Mouse (Mus musculus) forebrain, embryonic 10.5 days (tissue): ENCODE measurements around the gene Serpinb5. TPM values are rescaled to one million over a fixed set of nuclear protein-coding genes. Genes with fewer than 3 reads are reported as not detected.
"Not testable (repeated sequence)": the region's sequence is repeated elsewhere in the genome, so short reads cannot be mapped to it uniquely, and the experiment has no call there.

Experiments used
- DNase-seq: peaks from one replicate; pipeline ENCODE4 v3.0.0-alpha.2; 2017; ENCODE audit warnings: low spot score; ENCODE audit errors: extremely low spot score
- H3K27ac ChIP-seq: fragments of 300-500 bp; sonication (generic); 2 replicates; pipeline ENCODE4 v1.5.1; 2016; ENCODE audit warnings: mild to moderate bottlenecking
- H3K27me3 ChIP-seq: fragments of 300-500 bp; sonication (generic); 2 replicates; pipeline ENCODE4 v1.6.1; 2016; ENCODE audit warnings: mild to moderate bottlenecking; ENCODE audit not compliant: poor library complexity, severe bottlenecking
- H3K36me3 ChIP-seq: fragments of 300-500 bp; sonication (generic); replicated peaks from 2 replicates; pipeline ENCODE4 v1.6.1; 2016; ENCODE audit warnings: mild to moderate bottlenecking, moderate library complexity
- H3K4me1 ChIP-seq: fragments of 300-500 bp; sonication (generic); 2 replicates; pipeline ENCODE4 v1.6.1; 2016
- H3K4me3 ChIP-seq: fragments of 300-500 bp; sonication (generic); 2 replicates; pipeline ENCODE4 v1.5.1; 2016; ENCODE audit warnings: mild to moderate bottlenecking, moderate library complexity
- H3K9me3 ChIP-seq: fragments of 300-500 bp; sonication (generic); 2 replicates; pipeline ENCODE4 v1.6.1; 2016; ENCODE audit warnings: mild to moderate bottlenecking, moderate library complexity
- WGBS: fragments of 180-500 bp; shearing (Covaris S2); methylation state at CpG from one replicate; pipeline ENCODE4 v1.1.7; 2016; 5-methylcytosine and 5-hydroxymethylcytosine counted together
- polyA plus RNA-seq: library from polyadenylated mRNA; unstranded; fragments of >200 nt; fragmentation: Nextera tagmentation; extraction: Ambion mirVana; gene quantifications from 2 replicates; pipeline ENCODE4 v1.2.1, GENCODE M21; 2016

Serpinb5 gene
- polyA plus RNA-seq, 1 experiment from 2014 or later, result not detected

DNA sequence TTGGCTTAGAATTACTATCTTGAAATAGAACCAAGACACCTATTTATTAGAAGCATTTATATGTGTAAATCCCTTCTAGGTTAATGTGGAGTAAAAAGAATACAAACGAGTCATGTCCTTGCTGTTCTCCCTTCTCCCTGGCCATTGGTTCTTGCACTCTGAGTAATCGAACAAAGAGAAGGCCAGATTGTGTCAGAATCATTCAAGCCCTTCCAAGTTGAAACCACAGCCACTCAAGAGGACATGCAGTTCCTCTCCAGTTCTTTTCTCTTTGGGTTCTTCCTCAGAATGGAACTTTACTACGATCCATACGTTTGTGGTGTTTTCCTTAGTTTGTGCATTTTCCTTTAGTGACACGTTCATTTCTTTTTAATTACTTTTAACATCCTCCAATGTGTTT lies 22.4 kb downstream of the Serpinb5 start:
- H3K36me3 ChIP-seq, result no peaks in the 10 kb centered on the region
- DNase-seq, result no peak

DNA sequence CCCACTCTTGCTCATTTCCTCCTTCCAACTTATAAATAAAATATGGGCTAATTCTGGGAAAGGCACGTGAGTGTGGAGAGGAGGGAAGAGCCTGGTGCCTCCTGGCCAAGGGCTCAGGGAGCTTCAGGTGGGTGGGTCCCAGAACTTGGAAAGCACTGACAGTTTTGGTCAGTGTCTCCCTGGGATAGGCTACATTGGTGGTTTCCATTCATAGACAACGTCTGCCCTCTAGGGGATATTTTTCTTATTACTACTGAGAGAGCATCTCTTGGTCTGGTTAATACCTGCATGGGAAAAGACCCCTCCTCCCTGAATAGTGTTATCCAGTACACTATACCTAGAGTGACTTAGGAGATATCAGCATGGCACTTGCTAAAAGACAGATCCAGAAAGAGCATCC lies 22.8 kb downstream of the Serpinb5 start:
- no peak overlapping the region for H3K4me3 ChIP-seq
- H3K9me3 ChIP-seq, result no peaks in the 10 kb centered on the region
- H3K27ac ChIP-seq, result no peak overlapping the region
- H3K36me3 ChIP-seq, result no peaks in the 10 kb centered on the region
- DNase-seq, result no peak
- H3K4me1 ChIP-seq, result no peaks in the 10 kb centered on the region
- no peaks in the 10 kb centered on the region for H3K27me3 ChIP-seq
- 9% methylated on average over 2 of the region's 2 CpGs for WGBS

More for the DNA sequence above, 22.4 kb downstream of the Serpinb5 start:
- Histone ChIP-seq H3K4me3 (no peak overlapping the region), H3K4me1 (no peaks in the 10 kb centered on the region), H3K27me3 (no peaks in the 10 kb centered on the region), H3K9me3 (no peaks in the 10 kb centered on the region), H3K27ac (no peak overlapping the region)
- WGBS, result 81% methylated on average over 5 of the region's 5 CpGs

DNA sequence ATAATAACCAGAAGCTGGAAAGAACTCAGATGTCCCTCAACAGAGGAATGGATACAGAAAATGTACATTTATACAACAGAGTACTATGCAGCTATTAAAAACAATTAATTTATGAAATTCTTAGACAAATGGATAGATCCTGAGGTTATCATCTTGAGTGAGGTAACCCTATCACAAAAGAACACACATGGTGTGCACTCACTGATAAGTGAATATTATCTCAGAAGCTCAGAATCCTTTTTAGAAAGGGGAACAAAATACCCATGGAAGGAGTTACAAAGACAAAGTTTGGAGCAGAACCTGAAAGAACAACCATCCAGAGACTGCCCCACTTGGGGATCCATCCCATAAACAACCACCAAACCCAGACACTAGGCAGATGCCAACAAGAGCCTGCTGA lies 34.2 kb downstream of the Serpinb5 start:
- H3K36me3 ChIP-seq, DNase-seq, H3K4me1 ChIP-seq, H3K27me3 ChIP-seq, H3K9me3 ChIP-seq, H3K4me3 ChIP-seq, H3K27ac ChIP-seq: not testable (repeated sequence)

DNA sequence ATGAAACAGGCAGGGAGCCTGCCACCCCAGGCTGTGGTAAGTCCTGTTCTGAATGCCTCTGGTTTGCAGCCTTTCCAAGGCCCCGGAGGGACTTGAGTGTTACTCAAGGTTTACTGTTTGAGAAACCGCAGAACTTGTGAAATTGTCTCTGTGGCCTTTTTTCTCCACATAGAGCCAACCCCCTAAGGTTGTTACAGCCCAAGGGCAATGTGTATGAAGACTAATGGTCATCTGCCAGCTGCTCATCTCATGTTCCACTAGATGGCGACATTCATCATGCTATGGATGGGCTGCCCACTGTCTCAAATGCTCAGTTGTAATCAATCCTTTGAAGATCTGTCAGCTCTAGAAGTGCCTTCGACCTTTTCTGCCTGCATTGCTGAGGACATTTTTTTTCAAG lies 40.4 kb downstream of the Serpinb5 start:
- H3K27ac ChIP-seq, result no peak overlapping the region
- no peaks in the 10 kb centered on the region for H3K36me3 ChIP-seq
- no peaks in the 10 kb centered on the region for H3K4me1 ChIP-seq
- H3K4me3 ChIP-seq, result no peak overlapping the region
- 41% methylated on average over 4 of the region's 4 CpGs for WGBS
- H3K27me3 ChIP-seq, result no peaks in the 10 kb centered on the region
- DNase-seq, result no peak
- no peaks in the 10 kb centered on the region for H3K9me3 ChIP-seq

DNA sequence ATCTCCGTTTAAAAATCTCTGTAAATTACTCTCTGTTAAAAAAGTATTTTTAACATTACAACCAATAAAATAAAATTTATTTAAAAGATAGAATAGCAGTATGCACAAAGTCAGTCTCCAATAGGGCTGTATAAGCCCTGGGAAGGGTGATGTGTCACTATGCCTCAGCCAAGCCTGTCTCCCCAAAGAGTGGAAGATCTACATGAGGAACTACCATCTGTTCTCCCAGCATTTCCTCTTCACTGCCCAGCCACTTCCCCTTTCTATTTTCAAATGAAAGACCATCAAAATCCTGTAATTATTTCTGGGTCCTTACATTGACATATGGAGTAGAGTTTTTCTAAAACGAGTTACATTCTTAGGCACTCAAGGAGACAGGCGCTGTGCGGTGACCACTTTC lies 71.0 kb downstream of the Serpinb5 start:
- no peak overlapping the region for H3K27ac ChIP-seq
- WGBS, result 86% methylated on average over 4 of the region's 4 CpGs
- H3K9me3 ChIP-seq, result no peaks in the 10 kb centered on the region
- no peaks in the 10 kb centered on the region for H3K36me3 ChIP-seq
- H3K4me3 ChIP-seq, result no peak overlapping the region
- no peaks in the 10 kb centered on the region for H3K27me3 ChIP-seq
- no peak for DNase-seq
- no peaks in the 10 kb centered on the region for H3K4me1 ChIP-seq

Other genes with a start within 250 kb of the Serpinb5 start
- gene Bcl2, start 146.9 kb upstream of the Serpinb5 start, polyA plus RNA-seq, result 8.0 and 8.1 TPM in 2 replicates
- gene Kdsr, start 101.4 kb upstream of the Serpinb5 start, polyA plus RNA-seq, result 7.5 and 8.5 TPM in 2 replicates
- 67.8 and 68.3 TPM in 2 replicates for gene Vps4b, start 64.4 kb upstream of the Serpinb5 start, polyA plus RNA-seq
- not detected in 2 replicates for gene Serpinb12, start 73.3 kb downstream of the Serpinb5 start, polyA plus RNA-seq
- not detected in 2 replicates for gene Serpinb13, start 119.8 kb downstream of the Serpinb5 start, polyA plus RNA-seq
- not detected in 2 replicates for gene Serpinb3a, start 191.1 kb downstream of the Serpinb5 start, polyA plus RNA-seq
- gene Serpinb3d, start 222.3 kb downstream of the Serpinb5 start, polyA plus RNA-seq, result not detected in 2 replicates